Mouse (Mus musculus) midbrain, embryonic 16.5 days (tissue): Measurements from ENCODE around the gene Stub1. TPM values are rescaled to one million over a fixed set of nuclear protein-coding genes. Genes with fewer than 3 reads are reported as not detected.

Experiments used
- ATAC-seq: fragments of 200-750 bp; cut with Nextera tagmentation; 2 replicates; pipeline ENCODE4 v1.8.0; 2017; ENCODE audit warnings: moderate TSS enrichment
- H3K27ac ChIP-seq: fragments of 300-500 bp; sonication (generic); 2 replicates; pipeline ENCODE4 v1.5.1; 2014; ENCODE audit warnings: mild to moderate bottlenecking, low read length, mixed read lengths
- H3K27me3 ChIP-seq: fragments of 300-500 bp; sonication (generic); 2 replicates; pipeline ENCODE4 v1.6.1; 2014; ENCODE audit warnings: low read depth, low read length, mixed read lengths; ENCODE audit not compliant: control insufficient read depth, insufficient read depth
- H3K36me3 ChIP-seq: fragments of 300-500 bp; sonication (generic); 2 replicates; pipeline ENCODE4 v1.6.1; 2014; ENCODE audit warnings: mild to moderate bottlenecking, low read length, moderate library complexity, mixed read lengths; ENCODE audit not compliant: control insufficient read depth, insufficient read depth
- H3K4me1 ChIP-seq: fragments of 300-500 bp; sonication (generic); 2 replicates; pipeline ENCODE4 v1.6.1; 2014; ENCODE audit warnings: mild to moderate bottlenecking, low read length, mixed read lengths; ENCODE audit not compliant: control insufficient read depth, insufficient read depth
- H3K4me2 ChIP-seq: fragments of 300-500 bp; sonication (generic); 2 replicates; pipeline ENCODE4 v1.6.1; 2014; ENCODE audit warnings: mild to moderate bottlenecking, low read length, mixed read lengths
- H3K4me3 ChIP-seq: fragments of 300-500 bp; sonication (generic); 2 replicates; pipeline ENCODE4 v1.5.1; 2014; ENCODE audit warnings: low read depth, mild to moderate bottlenecking, low read length, moderate library complexity, mixed read lengths
- H3K9ac ChIP-seq: fragments of 300-500 bp; sonication (generic); 2 replicates; pipeline ENCODE4 v1.6.1; 2014; ENCODE audit warnings: low read depth, low read length, mixed read lengths
- H3K9me3 ChIP-seq: fragments of 300-500 bp; sonication (generic); replicated peaks from 2 replicates; pipeline ENCODE4 v1.6.1; 2014; ENCODE audit warnings: mild to moderate bottlenecking, low read length, mixed read lengths; ENCODE audit not compliant: control insufficient read depth, poor library complexity, severe bottlenecking
- WGBS: fragments of 180-500 bp; shearing (Covaris S2); extraction: QIAGEN DNeasy Blood & Tissue Kit; methylation state at CpG from one replicate; pipeline ENCODE4 v1.1.7; 2014; 5-methylcytosine and 5-hydroxymethylcytosine counted together
- microRNA-seq: library from miRNA; unstranded; fragments of <30 nt; microRNA quantifications from one replicate; pipeline ENCODE4, GENCODE M21; 2017
- polyA plus RNA-seq: library from polyadenylated mRNA; unstranded; fragments of >200 nt; fragmentation: Nextera tagmentation; extraction: Ambion mirVana; gene quantifications from 2 replicates; pipeline ENCODE4 v1.2.1, GENCODE M21; 2015

The Stub1 gene
- polyA plus RNA-seq, 1 experiment from 2014 or later, result 382 TPM

- 76% methylated on average over 6 of the region's 6 CpGs for WGBS
- Histone ChIP-seq H3K9ac (no peak overlapping the region), H3K27ac (no peak overlapping the region), H3K27me3 (no peaks in the 10 kb centered on the region), H3K9me3 (no peaks in the 10 kb centered on the region), H3K4me1 (peaks cover 17% of the 10 kb centered on the region), H3K4me3 (no peak overlapping the region), H3K36me3 (peaks cover 22% of the 10 kb centered on the region), H3K4me2 (no peak overlapping the region)
- ATAC-seq, result no peak
Observed at GRCm38 (mm10) chr17:25781339-25781738, 51.9 kb downstream of the Stub1 start.

Small RNA genes within 50 kb of the gene (microRNA-seq; reads per million reads assigned to microRNA genes)
- not detected for gene Mir3082
- not detected for gene Mir6966

Other genes with a start within 250 kb of the Stub1 start
- 3.2 and 7.3 TPM in 2 replicates for gene Gng13, start 116.2 kb downstream of the Stub1 start, polyA plus RNA-seq
- gene Chtf18, start 106.0 kb downstream of the Stub1 start, polyA plus RNA-seq, result 4.7 and 5.4 TPM in 2 replicates
- gene Rpusd1, start 105.7 kb downstream of the Stub1 start, polyA plus RNA-seq, result 26.6 and 26.8 TPM in 2 replicates
- gene Mslnl, start 97.4 kb downstream of the Stub1 start, polyA plus RNA-seq, result not detected in 2 replicates
- 0.15 and 0.85 TPM in 2 replicates for gene Msln, start 79.0 kb downstream of the Stub1 start, polyA plus RNA-seq
- gene Narfl, start 59.6 kb downstream of the Stub1 start, polyA plus RNA-seq, result 29.0 and 30.2 TPM in 2 replicates
- gene Haghl, start 47.7 kb downstream of the Stub1 start, polyA plus RNA-seq, result 147 and 165 TPM in 2 replicates
- gene Ccdc78, start 46.8 kb downstream of the Stub1 start, polyA plus RNA-seq, result 0.34 and 0.39 TPM in 2 replicates
- 91.8 and 96.9 TPM in 2 replicates for gene Fam173a, start 40.5 kb downstream of the Stub1 start, polyA plus RNA-seq
- 1.3 TPM in 1 of 2 replicates, not detected in the other for gene AC134908.4, start 37.7 kb downstream of the Stub1 start, polyA plus RNA-seq
- gene Metrn, start 36.3 kb downstream of the Stub1 start, polyA plus RNA-seq, result 33.1 and 37.1 TPM in 2 replicates
- 45.6 and 52.4 TPM in 2 replicates for gene Fbxl16, start 24.3 kb downstream of the Stub1 start, polyA plus RNA-seq
- gene Wdr24, start 9.8 kb downstream of the Stub1 start, polyA plus RNA-seq, result 32.7 and 33.5 TPM in 2 replicates
- gene Jmjd8, start 4.5 kb downstream of the Stub1 start, polyA plus RNA-seq, result 52.0 and 60.4 TPM in 2 replicates
- gene Rhbdl1, start 3.9 kb upstream of the Stub1 start, polyA plus RNA-seq, result 59.3 and 66.1 TPM in 2 replicates
- 11.8 and 14.5 TPM in 2 replicates for gene Gm20683, start 8.4 kb upstream of the Stub1 start, polyA plus RNA-seq
- gene Rhot2, start 11.4 kb upstream of the Stub1 start, polyA plus RNA-seq, result 15.2 and 16.7 TPM in 2 replicates
- gene Wdr90, start 28.1 kb upstream of the Stub1 start, polyA plus RNA-seq, result 18.5 and 21.6 TPM in 2 replicates
- 18.0 and 25.3 TPM in 2 replicates for gene Mcrip2, start 35.4 kb upstream of the Stub1 start, polyA plus RNA-seq
- 62.2 and 63.5 TPM in 2 replicates for gene Mettl26, start 41.7 kb upstream of the Stub1 start, polyA plus RNA-seq
- 0.45 and 0.52 TPM in 2 replicates for gene Wfikkn1, start 47.5 kb upstream of the Stub1 start, polyA plus RNA-seq
- 50.9 and 52.2 TPM in 2 replicates for gene Rab40c, start 86.3 kb upstream of the Stub1 start, polyA plus RNA-seq
- 71.3 and 85.3 TPM in 2 replicates for gene Pigq, start 111.5 kb upstream of the Stub1 start, polyA plus RNA-seq
- 0.16 and 0.78 TPM in 2 replicates for gene Nhlrc4, start 111.6 kb upstream of the Stub1 start, polyA plus RNA-seq
- gene A930017K11Rik, start 119.2 kb upstream of the Stub1 start, polyA plus RNA-seq, result 2.8 and 3.1 TPM in 2 replicates
- 20.6 and 20.8 TPM in 2 replicates for gene Capn15, start 152.4 kb upstream of the Stub1 start, polyA plus RNA-seq
- gene Rab11fip3, start 236.2 kb upstream of the Stub1 start, polyA plus RNA-seq, result 25.8 and 30.1 TPM in 2 replicates